Mouse (Mus musculus) CH12.LX (cell line): ENCODE results near the gene Cfap161. TPM values are rescaled to one million over a fixed set of nuclear protein-coding genes. Genes with fewer than 3 reads are reported as not detected.

ENCODE experiments used
- DNase-seq: peaks from one replicate; pipeline ENCODE4 v3.0.0-alpha.2; 2013; ENCODE audit errors: extremely low read depth
- H3K27ac ChIP-seq: 2 replicates; pipeline ENCODE4 v1.5.1; 2012; ENCODE audit warnings: low read depth, mild to moderate bottlenecking, control low read depth, moderate library complexity; ENCODE audit not compliant: insufficient read depth
- H3K27me3 ChIP-seq: replicated peaks from 2 replicates; pipeline ENCODE3; 2012; ENCODE audit warnings: inconsistent platforms
- H3K36me3 ChIP-seq, 2 experiments: replicated peaks in 1 of 2; 2 replicates each; pipeline versions ENCODE3 to v1.6.1; 2012; ENCODE audit warnings: inconsistent platforms in 1 of 2, low read length in 1 of 2, mild to moderate bottlenecking in 1 of 2, mixed read lengths in 1 of 2, moderate library complexity in 1 of 2; ENCODE audit not compliant: control insufficient read depth in 1 of 2, insufficient read depth in 1 of 2
- H3K4me1 ChIP-seq, 2 experiments: 2 replicates each; pipeline ENCODE4 v1.6.1; 2012; ENCODE audit warnings: inconsistent platforms in 1 of 2, moderate library complexity in 1 of 2; ENCODE audit not compliant: insufficient read depth in 2 of 2, control insufficient read depth in 1 of 2
- H3K4me2 ChIP-seq: 2 replicates; pipeline ENCODE4 v1.6.1; 2012; ENCODE audit warnings: low read depth, mild to moderate bottlenecking, control low read depth; ENCODE audit not compliant: poor library complexity, insufficient read depth, severe bottlenecking
- H3K4me3 ChIP-seq, 3 experiments: fragments of 150-350 bp in 1 of 3; sonication (generic) in 1 of 3; replicated peaks in 1 of 3; 2 replicates each; pipeline versions ENCODE3 to v1.5.1; 2011 to 2012; ENCODE audit warnings: low read depth in 2 of 3, low read length in 2 of 3, mild to moderate bottlenecking in 2 of 3, moderate library complexity in 2 of 3, control low read depth in 1 of 3, improper control_type of control experiment in 1 of 3, inconsistent platforms in 1 of 3, mixed read lengths in 1 of 3; ENCODE audit not compliant: poor library complexity in 1 of 3
- H3K79me2 ChIP-seq: replicated peaks from 2 replicates; pipeline ENCODE4 v1.6.1; 2012; ENCODE audit warnings: mild to moderate bottlenecking, moderate library complexity; ENCODE audit not compliant: control insufficient read depth, poor library complexity, insufficient read depth, severe bottlenecking; ENCODE audit errors: extremely low read depth
- H3K9ac ChIP-seq: 2 replicates; pipeline ENCODE4 v1.6.1; 2012; ENCODE audit warnings: low read depth, mild to moderate bottlenecking, control low read depth, moderate library complexity; ENCODE audit not compliant: insufficient read depth
- H3K9me3 ChIP-seq: replicated peaks from 2 replicates; pipeline ENCODE3; 2012; ENCODE audit warnings: low read length, inconsistent platforms, mixed read lengths
- BHLHE40 ChIP-seq: IDR thresholded peaks from 2 replicates; pipeline ENCODE4 v1.6.1; 2011; ENCODE audit warnings: mild to moderate bottlenecking, low read depth, low read length, improper control_type of control experiment
- CHD1 ChIP-seq: IDR thresholded peaks from 2 replicates; pipeline ENCODE4 v1.6.1; 2012; ENCODE audit warnings: low read depth, low read length, improper control_type of control experiment, inconsistent platforms
- CTCF ChIP-seq, 2 experiments: IDR thresholded peaks in 1 of 2; conservative IDR thresholded peaks in 1 of 2; 2 replicates each; pipeline ENCODE4 v1.5.1; 2011 to 2012; ENCODE audit warnings: low read depth in 2 of 2, low read length in 2 of 2, improper control_type of control experiment in 1 of 2, inconsistent platforms in 1 of 2, mild to moderate bottlenecking in 1 of 2, moderate library complexity in 1 of 2
- E2F4 ChIP-seq: IDR thresholded peaks from 2 replicates; pipeline ENCODE4 v1.6.1; 2011; ENCODE audit warnings: low read depth, low read length, improper control_type of control experiment; ENCODE audit not compliant: insufficient replicate concordance
- GABPA ChIP-seq: IDR thresholded peaks from 2 replicates; pipeline ENCODE4 v1.6.1; 2012; ENCODE audit warnings: low read depth, low read length, improper control_type of control experiment, inconsistent platforms; ENCODE audit not compliant: insufficient replicate concordance
- JUN ChIP-seq: IDR thresholded peaks from 2 replicates; pipeline ENCODE4 v1.6.1; 2011; ENCODE audit warnings: low read depth, mild to moderate bottlenecking, low read length, improper control_type of control experiment, moderate library complexity; ENCODE audit not compliant: insufficient read depth
- MAFK ChIP-seq: IDR thresholded peaks from 2 replicates; pipeline ENCODE4 v1.6.1; 2011; ENCODE audit warnings: low read length, improper control_type of control experiment; ENCODE audit not compliant: insufficient replicate concordance
- MYC ChIP-seq: IDR thresholded peaks from 2 replicates; pipeline ENCODE4 v1.6.1; 2011; ENCODE audit warnings: low read depth, mild to moderate bottlenecking, improper control_type of control experiment, low read length
- POLR2AphosphoS2 ChIP-seq: IDR thresholded peaks from 2 replicates; pipeline ENCODE4 v1.6.1; 2011; ENCODE audit warnings: low read depth, low read length, improper control_type of control experiment
- RAD21 ChIP-seq: IDR thresholded peaks from 2 replicates; pipeline ENCODE4 v1.6.1; 2011; ENCODE audit warnings: low read depth, mild to moderate bottlenecking, low read length, improper control_type of control experiment, moderate library complexity
- SIN3A ChIP-seq: IDR thresholded peaks from 2 replicates; pipeline ENCODE4 v1.6.1; 2012; ENCODE audit warnings: low read length, improper control_type of control experiment, inconsistent platforms
- SMC3 ChIP-seq: IDR thresholded peaks from 2 replicates; pipeline ENCODE4 v1.6.1; 2011; ENCODE audit warnings: low read depth, low read length, improper control_type of control experiment
- TCF12 ChIP-seq: IDR thresholded peaks from 2 replicates; pipeline ENCODE4 v1.6.1; 2014; ENCODE audit warnings: low read depth, mild to moderate bottlenecking, inconsistent platforms, low read length, improper control_type of control experiment
- UBTF ChIP-seq: IDR thresholded peaks from 2 replicates; pipeline ENCODE4 v1.6.1; 2012; ENCODE audit warnings: low read depth, mild to moderate bottlenecking, inconsistent platforms, low read length, improper control_type of control experiment, moderate library complexity
- USF2 ChIP-seq: conservative IDR thresholded peaks from 2 replicates; pipeline ENCODE4 v1.6.1; 2011; ENCODE audit warnings: low read depth, low read length, improper control_type of control experiment
- ZNF384 ChIP-seq: IDR thresholded peaks from 2 replicates; pipeline ENCODE4 v1.6.1; 2012; ENCODE audit warnings: low read depth, low read length, improper control_type of control experiment, inconsistent platforms
- dilution Hi-C: fragments of 300-500 bp; cut with MboI; formaldehyde crosslinking; loops from 2 replicates; pipeline ENCODE4 v1.14.3; 2020; ENCODE audit warnings: low sequenced_read_pairs; ENCODE audit not compliant: extremely low pct_unique_long_range_greater_than_20kb, extremely low pct_ligation_motif_present
- in situ Hi-C: fragments of 300-500 bp; cut with MboI; formaldehyde crosslinking; loops from 3 replicates; pipeline ENCODE4 v1.14.3; 2019; ENCODE audit warnings: low sequenced_read_pairs, low pct_ligation_motif_present, low pct_unique_long_range_greater_than_20kb, mixed read lengths
- polyA plus RNA-seq: library from polyadenylated mRNA; unstranded; fragments of >175 nt; gene quantifications from 2 replicates; pipeline ENCODE4 v1.2.1, GENCODE M21; 2012; ENCODE audit warnings: low read depth; ENCODE audit not compliant: insufficient read length
- total RNA-seq, 2 experiments: library from RNA; depleted of rRNA; stranded (reverse); fragments of 300-350 nt in 1 of 2; fragments of >200 nt in 1 of 2; gene quantifications; 2 replicates each; pipeline ENCODE4 v1.2.3; 2012 to 2014

Cfap161 gene
- total and polyA plus RNA-seq, 3 experiments, result 0.08 to 0.42 (median 0.17) TPM

GRCm38 (mm10) chr7:83827402-83828076 lies 32.9 kb upstream of the Cfap161 start:
- Histone ChIP-seq H3K27me3 (no peaks in the 10 kb centered on the region), H3K4me1 (peaks cover 16 to 43% of the 10 kb centered on the region in 2 experiments), H3K4me2 (no peak overlapping the region), H3K9ac (no peak overlapping the region), H3K27ac (no peak overlapping the region), H3K79me2 (no peaks in the 10 kb centered on the region), H3K9me3 (peaks cover 4% of the 10 kb centered on the region), H3K36me3 (no peaks in the 10 kb centered on the region), H3K4me3 (no peak overlapping the region)
- no peak for DNase-seq
- TF ChIP-seq USF2 (no peak), MAFK (no peak), CTCF (conservative IDR thresholded peaks at IDR 0.05 in 1 of 2, IDR thresholded peaks at IDR 0.05 in 1 of 2; ENCODE audit: low read depth in 2 of 2, low read length in 2 of 2) (no peak), BHLHE40 (0 out of 2 replicates have a peak, but pooled peaks have one; percentile 28)
- dilution Hi-C loops (no loop called here), in situ Hi-C loops (no loop called here)

GRCm38 (mm10) chr7:83826808-83827207 lies 32.1 kb upstream of the Cfap161 start:
- dilution Hi-C loops (no loop called here), in situ Hi-C loops (no loop called here)
- H3K4me1 ChIP-seq, result peaks cover 16 to 43% of the 10 kb centered on the region in 2 experiments

DNA sequence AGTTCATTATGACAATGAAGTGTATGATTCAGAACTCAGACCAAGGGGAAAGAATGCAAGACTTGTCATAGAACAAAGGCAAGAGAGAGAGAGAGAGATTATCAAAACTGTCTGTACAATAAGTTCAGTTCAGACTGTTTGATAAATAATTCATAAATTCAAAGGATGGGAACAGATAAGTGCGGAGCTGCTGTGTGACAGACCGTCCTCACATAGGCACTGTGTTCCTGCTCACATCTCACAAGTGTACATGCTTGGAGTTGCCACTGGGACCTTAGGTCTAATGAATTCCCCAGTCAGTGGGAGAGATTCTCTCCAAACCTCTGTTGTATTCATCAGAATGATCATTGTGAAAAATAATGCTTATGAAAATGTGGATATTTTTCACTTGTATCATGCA lies 27.3 kb upstream of the Cfap161 start:
- H3K27me3 ChIP-seq, result no peaks in the 10 kb centered on the region
- H3K9me3 ChIP-seq, result peaks cover 4% of the 10 kb centered on the region
- no peak overlapping the region for H3K9ac ChIP-seq
- H3K4me3 ChIP-seq, result no peak overlapping the region
- no peak overlapping the region for H3K27ac ChIP-seq
- H3K4me1 ChIP-seq, result peaks cover 4 to 12% of the 10 kb centered on the region in 2 experiments
- no peak for TF ChIP-seq MYC
- no peak for TF ChIP-seq UBTF
- no peak for TF ChIP-seq CHD1
- no peak for TF ChIP-seq E2F4
- no peak for TF ChIP-seq USF2
- TF ChIP-seq JUN, result no peak
- no peak for TF ChIP-seq RAD21
- TF ChIP-seq POLR2AphosphoS2, result no peak
- no peak for TF ChIP-seq ZNF384
- no peak for TF ChIP-seq MAFK
- no peak for TF ChIP-seq GABPA
- TF ChIP-seq SIN3A, result no peak
- dilution Hi-C loops, result no loop called here
- H3K4me2 ChIP-seq, result no peak overlapping the region
- no peak for DNase-seq
- in situ Hi-C loops, result no loop called here
- no peaks in the 10 kb centered on the region for H3K36me3 ChIP-seq
- H3K79me2 ChIP-seq, result no peaks in the 10 kb centered on the region

More at GRCm38 (mm10) chr7:83826808-83827207, 32.1 kb upstream of the Cfap161 start:
- DNase-seq, result no peak
- Histone ChIP-seq H3K27me3 (no peaks in the 10 kb centered on the region), H3K36me3 (no peaks in the 10 kb centered on the region), H3K79me2 (no peaks in the 10 kb centered on the region), H3K4me3 (no peak overlapping the region), H3K9ac (no peak overlapping the region), H3K4me2 (no peak overlapping the region), H3K9me3 (peaks cover 4% of the 10 kb centered on the region), H3K27ac (no peak overlapping the region)
- TF ChIP-seq RAD21 (no peak), GABPA (no peak), MAFK (no peak), SMC3 (no peak), TCF12 (no peak)
